Mouse (Mus musculus) CD4-positive, CD25-positive, alpha-beta regulatory T cell, adult 9 weeks (primary cell): ENCODE measurements around the gene Snapc3. TPM values are rescaled to one million over a fixed set of nuclear protein-coding genes. Genes with fewer than 3 reads are reported as not detected.

Experiments
- polyA plus RNA-seq: library from polyadenylated mRNA; unstranded; fragments of 100-300 nt; shearing (Covaris generic); gene quantifications from one replicate; pipeline ENCODE4 v1.2.1, GENCODE M21; 2017

The Snapc3 gene
- polyA plus RNA-seq, result 52.3 TPM

GRCm38 (mm10) chr4:83417160-83417819 lies at the start of gene Snapc3:
Gene Snapc3 (plus strand): TSS chr4:83417724.

GRCm38 (mm10) chr4:83486117-83486901 lies 68.8 kb downstream of the Snapc3 start, which contains the start of gene Psip1:
Gene Psip1 (minus strand): TSS chr4:83486459.

Other genes with a start within 250 kb of the Snapc3 start
- gene Ttc39b, start 93.5 kb upstream of the Snapc3 start, polyA plus RNA-seq, result 125 TPM
- 28.1 TPM for gene Psip1, start 68.7 kb downstream of the Snapc3 start, polyA plus RNA-seq
- 17.3 TPM for gene Ccdc171, start 107.8 kb downstream of the Snapc3 start, polyA plus RNA-seq